Mouse (Mus musculus): ENCODE data around the gene 2900026A02Rik.

The 2900026A02Rik gene

GRCm38 (mm10) chr5:113210314-113210713 is 10.7 kb downstream of the 2900026A02Rik start:
- DNase-seq = no peak

DNA sequence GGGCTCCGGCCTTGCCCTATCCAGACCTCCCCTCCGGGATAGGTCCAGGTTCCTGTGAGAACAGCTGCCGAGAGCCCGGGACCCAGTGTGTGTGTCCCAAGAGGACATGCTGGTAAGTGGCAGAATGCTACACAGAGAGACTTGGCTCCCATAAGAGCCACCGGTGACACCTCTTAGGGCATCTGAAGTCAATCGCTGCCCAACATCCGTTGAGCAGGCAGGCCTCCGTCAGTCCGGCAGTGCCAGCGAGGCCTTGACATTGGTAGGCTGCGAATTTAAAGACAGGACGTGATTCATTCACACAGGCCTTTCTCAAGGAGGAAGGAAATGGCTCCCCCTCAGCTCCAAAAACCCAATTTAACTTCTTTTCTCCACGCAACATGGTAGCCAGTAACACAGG is 11.1 kb downstream of the 2900026A02Rik start:
- no peak for DNase-seq

DNA sequence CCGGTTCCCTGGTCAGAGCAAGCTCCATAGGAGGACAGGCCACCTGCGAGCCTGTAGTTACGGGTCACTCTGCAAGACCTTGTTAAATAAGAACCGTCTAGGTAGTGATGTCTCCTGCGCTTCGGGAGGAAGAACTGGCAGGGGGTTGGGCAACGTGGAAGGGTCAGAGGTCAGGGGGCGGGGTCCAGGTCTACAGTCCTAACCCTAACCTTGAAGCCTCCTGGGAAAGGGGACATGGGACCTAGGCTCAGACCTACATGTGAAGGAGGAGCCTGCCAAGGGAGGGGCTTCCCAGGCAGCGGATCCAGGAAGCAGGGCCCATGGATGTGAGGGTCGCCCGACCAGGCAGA is 11.7 kb downstream of the 2900026A02Rik start:
- no peak for DNase-seq

DNA sequence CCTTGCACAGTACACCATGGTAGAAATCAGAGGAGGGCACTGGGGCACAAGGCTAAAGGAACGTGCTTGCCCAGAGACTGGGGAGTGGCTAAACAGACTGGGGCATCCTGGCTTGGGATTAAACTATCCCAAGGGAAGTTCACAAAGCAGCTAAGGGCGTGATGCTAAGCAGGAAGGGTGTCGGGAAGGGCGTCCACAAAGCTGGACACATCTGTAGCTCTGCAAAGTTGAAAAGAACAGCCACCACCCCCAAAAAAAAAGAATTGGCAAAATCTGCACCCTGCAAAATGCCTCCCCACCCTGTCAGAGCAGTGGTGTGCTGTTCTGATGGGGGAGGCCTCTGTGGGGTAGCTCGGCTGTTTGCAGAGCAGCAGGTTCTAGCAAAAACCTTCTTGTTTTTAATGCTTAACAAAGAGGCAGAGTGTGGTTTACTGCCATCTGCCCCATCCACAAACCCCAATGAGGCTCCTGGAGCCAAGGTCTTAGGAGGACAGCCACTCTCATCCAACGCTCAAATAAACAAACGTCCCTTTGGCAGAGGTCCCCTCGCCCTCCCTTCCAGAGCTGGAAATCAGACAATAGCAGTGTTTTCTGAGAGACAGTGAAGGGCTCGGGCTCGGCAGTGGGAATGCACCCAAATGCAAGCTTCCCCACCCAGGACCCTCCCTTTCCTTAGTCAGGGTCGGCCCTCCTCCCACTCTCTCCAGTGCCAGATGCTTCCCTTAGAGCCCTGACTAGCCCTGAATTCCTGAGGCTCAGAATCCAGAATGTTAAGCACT is 12.2 kb downstream of the 2900026A02Rik start:
- DNase-seq = peak; percentile 28

DNA sequence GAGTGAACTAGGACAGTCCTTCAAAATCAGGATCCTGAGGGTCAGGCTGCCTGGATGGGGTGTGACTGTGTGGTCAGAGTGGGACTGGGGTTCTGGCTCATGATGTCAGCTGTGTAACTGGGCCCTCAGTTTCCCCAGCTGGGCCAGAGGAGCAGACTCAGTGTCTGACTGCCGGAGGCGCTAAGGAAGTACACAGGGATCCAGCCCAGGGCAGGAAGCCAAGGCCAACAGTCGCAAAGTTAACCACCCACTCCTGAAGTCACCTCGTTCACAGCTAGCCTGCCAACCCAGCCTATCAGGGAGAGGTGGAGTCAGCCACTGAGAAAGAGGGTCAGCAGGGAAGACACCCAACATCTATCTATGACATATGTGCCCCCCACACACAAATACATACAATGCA is 13.0 kb downstream of the 2900026A02Rik start:
- DNase-seq = no peak

DNA sequence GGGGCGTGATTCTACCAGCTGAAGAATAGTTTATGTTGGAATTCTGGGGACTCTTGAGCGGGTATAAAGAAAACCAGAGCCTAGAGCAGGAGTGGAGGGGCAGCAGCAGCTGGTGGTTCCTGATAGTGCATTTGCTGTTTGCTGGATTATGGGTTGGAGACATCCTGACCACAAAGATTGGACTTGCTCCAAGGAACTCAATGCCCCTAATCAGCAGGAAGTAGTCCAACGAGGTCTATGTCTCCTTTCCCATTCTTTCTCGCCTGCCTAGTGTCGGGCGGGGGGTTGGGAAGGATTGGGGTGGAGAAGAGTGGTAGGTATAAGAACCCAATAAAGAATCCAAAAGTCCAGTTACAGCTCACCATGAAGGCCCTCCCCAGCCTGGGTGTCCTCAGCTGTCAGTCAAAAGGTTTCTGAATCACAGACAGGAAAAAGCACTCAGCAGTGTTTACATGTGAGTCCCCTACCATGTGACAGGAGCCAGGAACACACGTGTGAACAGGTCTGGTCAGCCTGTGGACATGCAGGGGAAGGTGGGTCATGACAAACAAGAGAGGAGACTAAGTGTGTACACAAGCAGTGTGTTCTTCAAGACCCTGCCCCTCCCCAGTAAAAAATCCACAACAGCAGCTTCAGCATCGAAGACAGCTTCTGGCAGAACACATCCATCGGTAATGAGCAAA is 14.2 kb downstream of the 2900026A02Rik start:
- no peak for DNase-seq

DNA sequence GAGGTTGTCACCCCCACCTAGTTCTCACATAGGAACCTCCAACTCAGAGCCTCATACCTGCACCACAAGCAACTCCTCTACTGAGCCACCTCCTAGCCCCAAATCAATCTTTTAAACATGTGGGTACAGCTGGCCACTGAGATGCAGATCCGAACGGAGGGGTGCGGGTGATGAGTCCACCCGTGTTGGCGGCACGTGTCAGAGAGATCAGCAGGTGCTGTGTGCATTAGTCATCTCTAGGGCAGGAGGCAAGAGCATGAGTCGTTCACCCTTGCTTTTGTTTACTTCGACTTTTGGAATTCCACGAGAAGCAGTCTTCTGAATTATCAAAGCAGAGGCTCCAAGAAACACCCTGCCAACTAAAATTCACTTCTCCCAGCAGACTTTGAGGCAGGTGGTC is 16.8 kb downstream of the 2900026A02Rik start:
- no peak for DNase-seq

DNA sequence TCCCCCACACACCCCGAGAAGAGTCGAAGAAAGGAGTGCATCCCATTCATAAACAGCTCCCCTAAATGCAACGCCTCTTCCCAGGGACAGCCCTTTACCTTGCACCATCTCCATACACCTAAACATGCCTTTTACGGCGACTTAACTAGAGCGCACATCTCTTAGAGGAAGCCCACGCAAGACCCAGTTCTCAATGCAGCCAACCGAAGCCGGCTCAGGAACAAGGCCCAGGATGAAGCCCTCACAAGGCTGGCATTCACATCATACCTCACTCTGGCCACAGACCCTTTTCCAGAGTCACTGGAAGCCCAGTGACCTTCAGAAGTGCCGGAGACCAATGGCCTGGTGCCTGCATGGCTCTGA is 21.3 kb downstream of the 2900026A02Rik start:
- DNase-seq = no peak

- no peak for DNase-seq
Measured at GRCm38 (mm10) chr5:113199126-113199771, 21.8 kb downstream of the 2900026A02Rik start.

GRCm38 (mm10) chr5:113196916-113197794 is 23.9 kb downstream of the 2900026A02Rik start:
- DNase-seq = no peak

DNA sequence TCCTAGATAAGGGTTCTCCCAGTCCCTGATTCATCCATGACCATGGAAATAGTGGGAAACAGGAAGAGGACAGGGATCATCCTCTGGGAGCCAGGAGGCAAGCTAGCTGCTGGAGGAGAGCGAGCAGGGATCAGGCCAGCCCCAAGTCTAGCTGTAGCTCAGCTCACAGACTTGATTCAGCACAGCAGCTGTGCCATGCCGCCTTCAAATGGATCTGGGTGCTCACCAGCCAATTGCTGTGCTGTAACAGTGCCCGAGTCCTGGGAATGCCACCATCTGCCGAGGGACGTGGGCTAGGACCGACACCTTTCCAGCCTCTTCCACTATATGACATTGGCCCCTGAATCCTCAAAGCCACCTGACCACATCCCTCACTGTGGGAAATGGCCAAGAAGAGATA is 25.1 kb downstream of the 2900026A02Rik start:
- no peak for DNase-seq

GRCm38 (mm10) chr5:113195451-113195850 is 25.6 kb downstream of the 2900026A02Rik start:
- no peak for DNase-seq

DNA sequence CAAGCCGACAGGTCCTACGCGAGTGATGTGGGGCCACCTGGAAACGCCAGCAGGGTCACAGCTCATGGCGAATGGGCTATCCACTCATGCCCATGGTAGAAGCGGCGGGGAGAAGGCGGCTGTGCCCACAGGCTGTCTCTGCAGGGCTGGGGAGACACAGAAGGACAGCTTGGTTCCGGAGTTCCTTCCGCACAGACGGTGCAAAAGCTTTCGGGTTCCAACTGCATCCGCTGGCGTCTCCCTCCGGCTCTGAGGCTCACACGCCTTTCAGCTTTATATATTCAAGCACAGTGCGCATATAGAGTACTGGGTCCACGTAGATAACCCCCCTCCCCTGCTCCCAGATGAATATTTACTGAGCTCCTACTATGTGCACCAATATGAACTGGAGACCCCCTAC is 27.3 kb downstream of the 2900026A02Rik start:
- DNase-seq = no peak

DNA sequence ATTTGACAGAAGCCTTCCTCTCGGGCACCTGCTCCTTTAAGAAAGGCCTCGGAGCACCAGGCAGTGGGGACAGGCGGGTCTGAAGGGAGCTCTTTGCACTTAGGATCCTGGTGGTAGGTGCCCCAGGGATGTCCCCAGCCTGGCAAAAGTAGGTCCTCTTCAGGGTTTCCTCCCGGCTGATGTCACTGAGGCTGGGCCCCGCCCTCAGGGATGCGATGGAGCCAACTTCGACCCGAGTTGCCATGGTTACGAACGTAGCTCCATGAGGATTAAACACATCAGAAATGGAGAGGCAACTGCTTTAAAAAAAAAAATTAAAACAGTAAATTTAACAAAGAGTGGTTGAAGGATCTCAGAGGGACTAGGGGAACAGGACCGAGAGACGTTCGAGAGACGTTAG is 29.1 kb downstream of the 2900026A02Rik start:
- DNase-seq = no peak

- no peak for DNase-seq
Measured at GRCm38 (mm10) chr5:113190558-113190957, 30.5 kb downstream of the 2900026A02Rik start.

DNA sequence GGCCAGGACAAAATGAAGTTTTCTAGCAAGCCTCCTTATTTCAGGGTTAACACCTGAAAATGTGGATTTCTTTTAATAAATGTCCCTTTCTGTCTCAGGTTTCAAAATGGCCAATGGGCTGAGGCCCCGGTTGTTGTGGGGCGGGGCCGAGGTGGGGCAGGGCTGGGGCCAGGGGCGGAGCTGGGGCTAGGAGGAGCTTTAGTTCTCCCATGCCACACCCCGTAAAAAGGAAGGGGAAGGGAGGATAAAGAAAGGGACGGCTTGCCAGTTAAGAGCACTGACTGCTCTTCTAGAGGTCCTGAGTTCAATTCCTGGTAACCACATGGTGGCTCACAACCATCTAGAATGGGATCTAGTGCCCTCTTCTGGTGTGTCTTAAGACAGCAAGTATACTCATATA is 39.6 kb downstream of the 2900026A02Rik start:
- DNase-seq = no peak

DNA sequence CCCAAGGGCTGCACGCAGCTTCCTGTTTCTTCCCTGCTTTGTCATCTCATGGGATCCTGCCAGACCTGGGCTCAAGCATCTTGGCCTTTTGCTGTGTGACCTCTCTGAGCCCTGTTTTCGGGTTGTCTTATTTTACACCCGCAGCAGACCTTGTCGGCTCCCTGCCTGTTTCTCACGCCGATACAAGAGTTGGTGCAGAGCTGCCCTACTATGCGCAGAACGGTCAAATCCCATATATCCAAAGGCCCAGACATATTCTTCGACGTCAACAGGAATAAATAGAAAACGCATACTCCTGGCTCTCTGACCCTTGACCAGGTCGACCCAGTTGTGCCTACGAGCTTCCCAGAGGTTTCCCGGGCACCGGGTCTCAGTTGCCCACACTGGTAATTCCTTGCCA is 40.3 kb downstream of the 2900026A02Rik start:
- DNase-seq = no peak

DNA sequence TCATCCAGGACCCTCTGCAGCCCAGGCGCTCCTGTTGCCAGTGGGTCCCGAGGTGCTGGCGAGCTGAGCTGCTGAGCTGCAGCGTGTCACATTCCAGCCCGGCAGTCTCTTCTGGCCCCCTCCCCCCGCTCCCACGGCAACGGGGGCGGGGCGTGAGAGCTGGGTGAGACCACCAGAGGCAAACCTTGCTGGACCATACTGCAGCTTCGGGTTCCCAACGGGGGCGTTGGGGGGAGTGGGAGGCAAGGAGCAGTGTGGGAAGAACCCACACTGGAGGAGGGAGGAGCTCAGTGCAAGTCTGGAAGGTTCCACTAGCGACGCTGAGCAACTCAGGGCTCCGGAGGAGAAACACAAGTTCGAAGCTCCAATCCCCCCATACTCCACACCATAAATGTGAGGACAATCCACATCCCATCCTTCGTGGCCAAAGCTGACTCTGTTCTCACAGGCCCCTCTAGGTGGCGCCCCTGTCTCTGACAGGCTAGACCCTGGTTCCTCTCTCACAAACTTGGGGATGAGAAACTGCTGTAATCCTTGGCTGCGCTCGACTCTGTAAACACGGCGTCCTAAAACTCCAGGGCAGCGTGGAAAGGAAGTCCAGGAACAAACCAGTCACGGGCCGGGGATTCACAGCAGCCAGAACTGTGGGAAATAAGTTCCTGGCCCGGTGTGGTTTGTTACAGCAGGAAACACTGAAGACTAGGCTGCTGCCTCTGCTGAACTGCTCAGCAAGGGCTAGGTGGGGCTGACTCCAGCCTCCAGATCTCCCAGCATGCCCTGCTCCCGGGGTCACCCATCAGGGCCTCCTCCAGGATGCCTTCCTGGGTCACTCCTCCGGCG is 41.0 kb downstream of the 2900026A02Rik start:
- DNase-seq = peak; percentile 91

- DNase-seq = peak; percentile 32
Measured at GRCm38 (mm10) chr5:113179451-113179842, 41.6 kb downstream of the 2900026A02Rik start.

DNA sequence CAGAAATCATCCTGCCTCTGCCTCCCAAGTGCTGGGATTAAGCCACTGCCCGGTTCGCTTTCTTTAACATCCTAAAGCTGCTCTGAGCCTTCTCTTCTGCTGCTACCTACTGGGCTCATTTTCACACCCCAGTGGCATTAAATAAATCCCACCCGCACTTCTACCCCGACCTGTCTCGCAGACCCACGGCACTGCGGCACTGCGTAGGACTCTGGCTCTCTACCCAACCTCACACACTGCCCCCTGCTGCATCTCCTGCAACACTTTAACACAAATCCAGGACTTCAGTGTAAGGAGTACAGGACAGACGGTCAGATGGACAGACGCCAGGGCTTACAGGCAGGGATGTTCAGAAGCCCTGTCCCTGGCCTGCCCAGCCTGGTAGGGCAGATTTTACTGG is 45.1 kb downstream of the 2900026A02Rik start:
- DNase-seq = no peak

DNA sequence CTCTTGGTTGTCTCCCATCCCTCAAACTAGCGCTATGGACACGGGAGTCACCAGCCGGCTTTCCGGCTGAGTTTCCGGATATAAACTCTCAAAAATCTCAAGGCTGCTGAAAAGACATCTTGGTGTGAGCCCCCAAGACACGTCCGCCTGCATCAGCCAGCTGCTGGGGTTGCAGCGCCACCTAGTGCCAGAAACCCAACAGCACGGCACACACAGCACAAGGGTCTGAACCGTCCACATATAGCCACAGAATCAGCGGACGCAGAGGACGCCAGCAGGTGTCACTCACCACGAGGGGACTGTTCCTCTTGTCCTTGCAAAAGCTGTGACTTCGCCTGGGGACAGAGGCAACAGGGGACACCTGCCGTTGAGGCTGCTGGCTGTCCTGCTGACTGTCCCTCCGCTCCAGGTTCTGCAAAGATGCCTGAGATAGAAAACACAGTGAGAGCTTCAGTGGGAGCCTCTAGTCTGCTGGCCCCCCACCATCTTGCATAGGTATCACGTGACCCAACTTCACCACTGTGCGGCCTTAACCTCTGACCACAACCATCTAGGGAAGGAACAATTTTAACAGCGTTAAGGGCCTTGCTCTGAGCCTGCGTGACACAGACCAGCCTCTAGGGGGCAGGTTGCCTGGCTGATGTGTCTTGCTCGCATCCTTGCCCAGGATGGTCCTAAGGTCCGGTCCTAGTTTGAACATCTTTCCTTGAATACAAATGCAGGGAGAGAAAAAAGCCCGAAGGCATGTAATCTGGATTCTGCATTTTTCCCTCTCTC is 45.9 kb downstream of the 2900026A02Rik start:
- peak; percentile 43 for DNase-seq
